Mouse (Mus musculus): Measurements from ENCODE around the gene Spns2.

DNA sequence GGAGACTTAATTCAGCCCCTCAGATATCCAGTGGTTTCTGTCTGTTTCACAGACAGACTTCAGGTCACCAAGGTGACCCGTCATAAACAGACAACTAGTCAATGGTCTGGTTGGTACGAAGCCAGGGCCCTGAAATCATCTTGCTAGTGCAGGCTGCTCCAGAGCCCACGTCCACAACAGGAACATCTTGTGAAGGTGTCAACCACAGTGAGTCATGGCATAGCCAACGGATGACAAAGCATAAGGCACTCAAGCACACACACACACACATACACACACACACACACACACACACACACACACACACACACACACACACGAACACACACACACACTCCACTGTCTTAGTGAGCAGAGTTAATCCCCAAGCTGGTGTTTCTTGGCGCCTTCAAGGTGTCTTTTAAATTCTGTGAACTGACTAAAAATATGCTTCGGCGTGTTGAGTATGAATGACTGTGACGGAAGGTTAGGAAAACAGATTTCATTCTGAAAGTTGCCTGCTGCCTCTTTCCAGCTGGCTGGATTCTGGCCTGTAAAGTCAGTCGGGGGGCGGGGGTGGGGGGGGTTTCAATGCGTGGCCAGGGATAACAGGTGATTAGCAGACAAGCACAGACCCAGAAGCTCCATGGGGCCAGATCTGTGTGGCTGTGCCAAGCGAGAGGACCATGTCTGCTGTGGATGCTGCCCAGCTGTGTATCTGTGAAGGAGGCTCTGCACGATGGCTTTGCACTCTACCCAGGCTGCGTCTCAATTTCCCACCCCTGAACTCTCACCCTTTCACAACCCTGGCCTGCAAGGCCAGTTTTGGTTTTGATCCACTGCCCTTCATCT lies 1.6 kb upstream of the Spns2 start:
- TF ChIP-seq FLI1 (IDR thresholded peaks at IDR 0.05; ENCODE audit: low read length) (no peak), GATA1 (IDR thresholded peaks at IDR 0.05; ENCODE audit: borderline replicate concordance, low read length) (no peak)
